Mouse (Mus musculus) adrenal gland, adult 18-20 months (tissue): ENCODE measurements at regions not wholly inside any gene's neighbourhood (a gene's known extent, or its start where the extent isn't known, plus 50 kb on each side); places are given as distances from the start of the nearest gene placed in this dataset.

ENCODE experiments used
- DNase-seq, 2 experiments: peaks; one replicate each; pipeline ENCODE4 v3.0.0; 2021 to 2022; ENCODE audit warnings: low spot score in 2 of 2

DNA sequence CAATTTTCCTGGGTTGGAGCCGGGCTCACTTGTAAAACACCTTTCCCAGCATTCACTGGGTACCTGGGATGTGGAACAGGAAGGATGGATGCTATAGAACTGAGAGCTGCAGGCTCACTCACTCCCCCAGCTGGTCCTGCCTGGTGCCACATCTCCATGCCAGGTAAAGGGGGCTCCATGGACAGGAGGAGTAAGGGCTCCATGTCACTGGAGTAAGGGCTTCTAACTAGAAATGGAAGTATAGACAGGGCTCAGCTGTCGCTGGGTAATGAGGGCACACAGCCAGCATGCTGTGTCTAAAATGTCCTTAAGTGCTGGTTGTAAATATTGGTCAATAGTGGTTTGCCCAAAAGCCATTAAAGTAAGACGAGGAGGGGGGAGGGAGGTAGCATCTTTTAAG lies 99.4 kb upstream of the Gpr12 start:
- no peak for DNase-seq

DNA sequence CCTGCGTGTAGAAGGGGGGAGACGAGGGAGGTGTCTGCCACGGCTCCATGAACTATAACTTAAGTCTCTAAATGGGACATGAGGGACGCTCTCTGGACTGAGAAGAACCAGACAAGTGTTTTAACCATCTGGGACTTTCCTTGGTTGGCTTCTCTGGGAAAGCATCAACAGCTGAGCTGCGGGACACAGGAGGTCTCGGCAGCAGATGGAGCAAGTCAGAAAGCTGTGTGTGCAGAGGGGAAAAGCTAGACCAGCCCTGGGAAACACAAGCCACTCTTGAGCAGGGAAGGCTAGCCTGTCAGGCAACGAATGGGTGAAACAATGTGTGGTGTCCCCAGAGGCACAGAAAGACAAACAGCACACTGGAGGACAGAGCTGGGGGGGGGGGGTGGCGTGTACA lies 98.5 kb upstream of the Gpr12 start:
- no peak for DNase-seq

DNA sequence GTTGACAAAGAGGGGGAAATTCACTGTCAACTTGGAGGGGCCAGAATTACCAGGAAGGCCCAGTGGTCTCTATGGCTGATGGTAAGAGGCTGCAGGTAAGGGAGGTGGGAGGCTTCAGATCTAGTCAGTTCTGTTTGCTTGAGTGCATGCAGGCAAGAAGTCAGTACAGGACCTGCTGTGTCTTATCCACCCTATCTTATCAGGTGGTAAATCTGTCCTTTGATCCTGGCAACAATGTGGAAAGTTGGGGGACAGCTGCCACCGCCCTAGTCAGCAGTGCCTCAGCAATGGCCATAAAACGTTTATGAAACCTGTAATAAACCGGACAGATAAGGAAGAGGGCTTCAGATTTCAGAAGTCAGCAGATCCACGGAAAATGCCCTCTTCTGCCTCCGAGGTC lies 97.9 kb upstream of the Gpr12 start:
- DNase-seq, result no peak

DNA sequence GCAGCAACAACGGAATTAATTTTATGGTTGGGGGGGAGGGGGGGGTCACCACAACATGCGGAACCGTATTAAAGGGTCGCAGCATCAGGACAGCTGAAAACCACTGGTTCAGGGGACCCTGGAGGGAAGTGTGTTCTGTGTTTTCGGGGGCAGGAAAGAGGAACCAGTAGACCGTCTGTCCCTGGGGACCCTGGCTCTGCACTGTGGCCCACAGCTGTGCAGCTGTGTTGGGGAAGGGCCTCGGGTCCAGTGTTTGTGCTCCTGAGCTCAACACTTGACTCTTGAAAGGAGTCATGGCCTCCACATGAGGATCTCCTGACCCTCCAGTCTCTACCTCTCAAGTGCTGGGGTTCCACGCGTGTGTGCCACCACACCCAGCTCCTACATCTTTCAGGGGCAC lies 96.5 kb upstream of the Gpr12 start:
- DNase-seq, result no peak

DNA sequence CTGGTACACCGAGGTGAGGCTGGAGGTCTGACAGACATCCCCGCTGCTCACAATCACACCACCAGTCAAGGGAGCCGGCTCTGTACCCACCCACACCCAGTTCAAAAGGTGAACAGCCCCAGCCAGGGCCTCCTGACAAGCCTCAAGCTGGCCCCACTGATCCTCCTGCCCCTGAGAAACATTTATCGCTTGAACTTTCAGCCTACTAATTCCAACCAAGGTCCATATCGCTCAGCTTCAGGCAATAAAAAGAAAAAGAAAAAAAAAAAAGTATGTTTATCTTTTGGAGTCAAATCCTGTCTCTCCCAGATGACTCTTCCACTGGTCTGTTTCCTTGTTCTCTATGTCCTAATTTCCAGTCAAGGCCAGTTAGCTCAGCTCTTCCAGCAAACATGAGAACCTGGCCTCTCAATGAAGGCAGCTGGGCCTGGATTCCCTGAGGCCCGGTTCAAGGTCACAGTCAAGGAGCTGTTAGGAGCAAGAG lies 94.2 kb upstream of the Gpr12 start:
- no peak for DNase-seq

DNA sequence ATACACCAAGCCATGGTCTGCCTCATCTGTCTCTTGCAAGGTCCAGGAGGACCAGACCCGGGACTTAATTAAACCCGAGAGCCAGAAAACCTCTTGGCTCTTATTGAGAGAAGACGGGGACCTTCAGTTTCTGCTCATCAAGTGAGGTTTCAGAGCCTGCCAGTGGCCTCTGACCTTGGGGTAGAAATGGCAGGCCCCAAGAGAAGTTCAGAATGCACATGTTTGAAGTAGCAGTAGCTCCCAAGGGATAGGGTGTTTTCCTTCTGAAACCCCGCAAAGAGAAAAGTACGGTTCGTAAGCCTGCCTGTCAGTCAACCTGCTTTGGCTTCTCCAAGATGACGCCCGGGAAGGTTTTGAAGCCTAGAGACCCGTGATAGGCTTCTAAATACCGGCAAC lies 93.7 kb upstream of the Gpr12 start:
- DNase-seq, result no peak

DNA sequence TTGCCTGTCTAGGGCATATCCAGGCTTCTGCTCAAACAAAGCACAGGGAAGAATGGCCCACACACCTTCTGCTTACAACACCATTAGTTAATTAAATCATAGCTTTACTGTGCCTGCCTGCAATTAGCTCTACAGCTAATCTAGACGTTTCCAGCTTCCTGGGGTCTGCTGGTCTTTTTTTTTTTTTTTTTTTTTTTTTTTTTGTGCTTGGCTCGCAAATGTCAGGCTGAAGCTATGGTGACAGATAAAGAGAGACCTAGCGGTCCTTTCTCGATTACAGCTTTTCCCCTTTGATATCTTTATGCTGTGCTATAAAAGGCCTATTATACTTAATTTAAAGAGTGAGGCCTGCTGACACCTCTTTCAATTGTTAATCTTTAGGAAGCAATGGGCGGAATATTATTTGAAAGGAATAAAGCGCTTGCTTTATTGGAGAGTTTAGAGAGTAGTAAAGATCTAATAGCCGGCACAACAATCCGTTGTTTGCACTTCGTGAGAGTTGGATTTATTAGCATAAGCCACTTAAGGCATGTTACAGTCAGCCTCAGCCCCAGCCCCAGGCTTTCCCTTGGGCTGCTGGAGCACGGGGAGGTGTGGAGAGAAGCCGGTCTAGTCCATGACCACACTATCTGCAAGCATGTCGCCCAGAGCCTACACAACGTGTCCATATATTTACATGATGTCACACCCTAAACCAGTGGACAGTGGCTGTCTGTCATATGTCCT lies 93.2 kb upstream of the Gpr12 start:
- no peak for DNase-seq

DNA sequence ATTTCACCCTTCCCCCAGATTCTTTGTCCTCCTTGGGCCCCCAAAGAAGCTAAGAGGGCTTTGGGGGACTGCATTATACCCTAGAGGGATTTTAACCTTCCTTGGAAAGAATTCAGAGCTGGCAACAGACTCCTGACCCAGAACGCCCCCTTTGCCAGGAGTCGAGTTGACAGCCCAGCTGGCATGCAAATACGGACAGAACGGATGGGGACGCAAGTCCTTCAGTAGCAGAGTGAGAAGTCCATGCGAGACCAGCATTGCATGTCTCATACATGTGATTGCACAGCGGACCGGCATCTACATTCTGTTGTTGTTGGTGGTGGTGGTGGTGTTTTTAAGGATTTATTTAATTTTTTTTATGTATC lies 92.1 kb upstream of the Gpr12 start:
- DNase-seq, result no peak

DNA sequence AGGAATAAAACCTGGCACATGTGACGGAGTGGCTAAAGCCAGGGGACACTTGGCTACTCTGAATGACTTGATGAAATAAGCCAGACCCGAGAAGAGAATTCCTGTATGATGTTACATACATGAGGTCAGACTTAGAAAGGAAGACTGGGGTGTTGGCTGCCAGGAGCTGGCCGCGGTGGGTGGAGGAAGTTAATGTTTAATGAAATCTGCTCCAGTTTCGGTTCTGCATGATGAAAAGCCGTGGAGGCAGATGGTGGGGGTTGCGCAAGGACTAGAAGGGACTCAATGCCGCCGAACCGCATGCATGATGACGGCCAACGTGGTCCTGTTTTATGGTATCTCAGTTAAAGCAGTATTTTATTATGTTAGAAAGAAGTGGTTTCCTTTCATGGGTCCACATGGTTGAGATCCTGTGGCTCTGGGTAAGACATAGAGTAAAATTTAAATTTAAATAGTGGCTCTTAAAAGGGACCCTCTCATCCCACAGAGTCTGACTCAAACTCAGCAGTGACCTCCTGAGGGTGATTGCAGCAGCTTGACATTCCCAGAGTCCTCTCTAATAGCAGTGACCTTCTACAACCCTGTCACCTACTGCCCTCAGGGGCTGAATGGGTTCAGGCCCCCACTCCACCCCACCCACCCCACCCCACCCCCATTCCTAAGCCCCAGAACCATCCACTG lies 91.6 kb upstream of the Gpr12 start:
- no peak for DNase-seq

DNA sequence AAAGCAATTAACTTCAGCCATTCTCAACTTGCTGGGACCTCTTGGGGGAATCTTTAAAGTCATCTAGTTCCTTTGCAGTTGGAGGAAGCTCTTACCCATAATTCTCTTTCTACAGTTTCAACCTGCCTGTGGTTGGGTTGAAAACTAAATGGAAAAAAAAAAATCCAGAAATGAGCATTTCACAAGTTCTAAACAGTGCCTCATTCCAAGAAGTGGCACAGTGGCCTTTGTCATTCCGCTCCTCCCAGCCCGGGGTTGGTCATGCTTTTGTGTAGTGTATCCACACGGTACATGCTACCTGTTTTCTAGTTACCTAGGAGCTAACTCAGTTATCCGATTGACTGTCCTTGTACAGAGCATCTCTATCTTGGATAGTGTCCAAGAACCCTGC lies 90.8 kb upstream of the Gpr12 start:
- no peak for DNase-seq

DNA sequence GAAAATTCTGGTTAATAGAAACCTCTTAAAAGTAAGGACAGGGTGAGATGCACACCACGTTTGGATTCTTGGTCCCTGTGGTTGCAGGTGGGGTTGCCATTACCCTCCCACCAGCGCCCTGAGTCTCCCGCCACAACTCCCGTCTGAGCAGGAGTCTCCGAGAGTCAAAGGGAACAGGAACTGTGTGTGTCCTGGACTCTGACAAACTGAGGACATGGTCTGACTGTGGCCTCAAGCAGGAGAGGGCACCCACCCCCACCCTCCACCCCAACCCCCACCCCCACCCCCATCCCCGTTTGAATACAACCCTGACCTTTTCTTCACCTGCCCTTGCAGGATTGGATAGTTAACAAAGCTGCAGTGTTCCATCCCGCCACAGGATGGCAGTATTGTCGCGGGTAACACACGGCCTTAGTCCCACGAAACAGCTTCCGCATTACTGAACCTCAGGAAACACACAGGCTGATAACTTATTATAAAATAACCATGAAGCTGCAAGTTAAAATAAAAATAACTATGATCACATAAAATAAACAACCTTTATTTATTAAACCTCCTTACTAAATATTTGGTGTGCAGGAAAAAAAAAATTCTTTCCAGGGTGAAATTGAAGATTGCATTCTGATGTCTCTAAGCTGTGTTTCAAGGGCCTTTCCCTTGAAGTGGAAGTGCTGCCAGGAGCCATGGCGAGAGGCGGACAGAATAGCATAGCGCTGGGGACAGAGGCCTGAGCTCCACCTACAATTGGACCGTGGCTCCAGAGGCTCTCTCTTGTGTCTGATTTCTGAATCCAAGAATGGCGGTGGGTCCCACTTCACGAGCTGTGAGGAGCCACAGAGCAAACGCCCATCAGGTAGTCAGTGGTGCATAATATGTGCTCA lies 90.2 kb upstream of the Gpr12 start:
- peak; percentile 68 to 71 for DNase-seq

DNA sequence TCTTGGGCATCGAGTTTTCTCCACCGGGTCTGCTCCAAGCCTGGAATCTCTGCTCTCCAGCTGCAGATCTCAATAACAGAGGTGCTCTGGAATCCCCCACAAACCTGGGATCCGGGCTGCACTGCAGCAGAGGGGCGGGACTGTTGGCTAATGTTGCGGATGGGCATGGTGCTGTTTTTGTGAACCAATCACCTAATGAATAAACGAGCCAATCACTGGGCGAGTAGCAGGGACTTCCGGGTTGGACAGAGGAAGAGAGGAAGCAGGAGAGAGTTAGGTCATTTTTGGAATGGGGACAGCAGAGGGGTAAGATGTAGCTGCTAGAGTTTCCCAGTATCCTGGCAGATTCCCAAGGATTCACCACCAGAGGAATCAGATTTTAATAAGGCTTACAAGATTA lies 76.7 kb upstream of the Gpr12 start:
- no peak for DNase-seq

DNA sequence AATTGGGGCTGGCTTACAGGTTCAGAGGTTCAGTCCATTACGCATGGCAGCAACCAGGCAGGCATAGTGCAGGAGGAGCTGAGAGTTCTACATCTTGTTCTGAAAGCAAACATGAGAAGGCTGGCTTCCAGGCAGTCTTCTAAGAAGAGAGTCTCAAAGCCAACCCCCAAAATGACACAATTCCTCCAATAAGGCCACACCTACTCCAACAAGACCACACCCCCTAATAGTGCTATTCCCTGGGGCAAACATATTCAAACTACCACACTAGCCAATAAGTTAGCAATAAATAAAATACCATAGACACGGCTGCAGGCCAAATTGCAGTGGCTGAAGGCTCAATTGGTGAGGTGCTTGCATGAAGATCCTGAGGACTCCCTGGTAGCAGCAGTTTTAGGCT lies 72.2 kb upstream of the Gpr12 start:
- DNase-seq, result no peak

DNA sequence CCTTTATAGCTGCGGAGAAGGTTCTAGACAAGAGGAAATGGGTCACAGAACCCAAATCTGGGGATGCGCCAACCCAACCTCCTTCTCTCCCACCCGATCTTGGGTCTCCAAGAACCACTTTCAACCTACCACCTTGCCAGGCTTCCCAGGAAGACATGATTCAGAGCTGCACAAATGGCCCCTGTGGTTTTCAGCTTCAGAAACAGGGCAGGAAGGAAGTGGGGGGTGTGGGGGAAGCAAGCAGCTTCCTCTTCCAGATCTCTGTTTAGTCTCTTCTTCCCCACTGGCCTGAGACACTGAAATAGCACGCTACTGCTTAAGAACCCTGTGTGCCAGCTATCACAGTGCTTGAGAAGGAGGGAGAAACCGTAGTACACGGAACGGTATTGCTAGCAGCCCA lies 70.4 kb upstream of the Gpr12 start:
- DNase-seq, result no peak

DNA sequence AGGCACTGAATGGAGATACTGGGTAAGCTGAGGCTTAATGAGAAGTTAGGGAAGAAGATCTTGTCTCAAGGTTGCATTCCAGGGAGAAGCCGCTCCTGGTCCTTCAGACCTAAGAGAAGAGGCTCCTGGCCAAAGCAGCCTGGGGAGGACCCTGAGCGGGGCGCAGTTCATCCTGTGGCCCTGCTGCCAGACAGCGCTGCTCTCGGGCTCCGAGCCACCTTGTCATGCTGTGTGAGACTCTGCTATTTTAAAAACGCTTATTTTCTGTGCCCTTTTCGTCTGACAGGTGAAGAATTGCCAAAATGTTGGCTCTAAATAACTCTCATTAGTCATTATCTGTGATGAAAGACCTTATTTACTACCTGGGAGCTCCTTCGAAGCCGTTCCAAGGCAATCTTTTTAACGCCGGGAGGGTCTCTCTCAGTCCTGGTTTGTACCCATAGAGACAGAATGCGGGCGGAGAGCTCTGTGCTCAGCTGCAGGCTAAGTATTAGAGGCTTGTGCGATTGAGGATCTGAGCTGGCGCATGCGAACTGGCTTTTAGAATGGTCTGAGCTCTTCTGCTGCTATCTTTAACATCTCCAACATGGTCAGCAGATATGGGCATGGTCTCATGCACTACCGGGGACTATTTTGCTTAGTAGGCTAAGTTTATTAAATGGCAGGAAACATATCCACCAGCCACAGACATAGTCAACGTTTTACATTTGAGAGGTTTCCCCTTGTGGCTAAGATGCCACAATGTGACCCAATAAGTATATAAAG lies 68.8 kb upstream of the Gpr12 start:
- DNase-seq, result no peak

DNA sequence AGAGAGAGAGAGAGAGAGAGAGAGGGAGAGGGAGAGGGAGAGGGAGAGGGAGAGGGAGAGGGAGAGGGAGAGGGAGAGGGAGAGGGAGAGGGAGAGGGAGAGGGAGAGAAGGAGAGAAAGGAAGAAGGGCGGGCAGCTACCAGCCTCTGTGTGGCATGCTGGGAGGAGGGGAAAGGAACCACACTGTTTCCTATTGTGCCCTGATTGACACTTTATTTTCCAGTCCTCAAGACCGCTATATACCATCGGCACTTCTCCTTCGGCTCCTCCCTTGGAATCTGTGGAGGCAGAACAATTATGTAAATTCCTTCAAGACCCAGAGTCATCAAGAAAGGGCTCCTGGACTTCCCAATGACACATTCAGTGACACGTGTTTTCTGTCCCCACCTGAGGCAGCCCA lies 67.8 kb upstream of the Gpr12 start:
- no peak for DNase-seq

DNA sequence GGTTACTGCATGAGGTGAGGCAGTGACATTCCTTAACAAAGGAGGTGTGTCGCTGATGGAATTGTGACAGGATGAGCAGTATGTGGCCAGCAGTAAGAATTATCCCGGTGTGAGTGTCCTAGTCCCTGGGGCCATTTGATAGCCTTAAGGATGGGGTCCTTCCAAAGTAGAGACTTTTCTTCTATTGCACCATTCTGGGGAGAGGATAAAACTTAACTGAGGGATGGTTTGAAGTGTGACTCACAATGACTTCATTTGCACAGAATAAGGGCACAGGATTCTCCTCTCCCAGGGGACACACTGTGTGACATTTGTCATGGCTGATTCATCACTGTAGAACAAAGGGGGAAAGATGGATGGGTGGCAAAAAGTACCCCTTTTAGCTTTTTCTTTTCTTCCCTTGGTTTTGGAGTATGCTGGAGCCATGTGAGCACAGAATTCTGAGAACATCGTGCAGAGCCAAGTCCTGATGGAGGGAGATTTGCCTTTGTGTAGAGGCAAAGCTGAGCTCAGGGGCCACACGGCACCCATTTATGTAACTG lies 63.6 kb upstream of the Gpr12 start:
- no peak for DNase-seq

DNA sequence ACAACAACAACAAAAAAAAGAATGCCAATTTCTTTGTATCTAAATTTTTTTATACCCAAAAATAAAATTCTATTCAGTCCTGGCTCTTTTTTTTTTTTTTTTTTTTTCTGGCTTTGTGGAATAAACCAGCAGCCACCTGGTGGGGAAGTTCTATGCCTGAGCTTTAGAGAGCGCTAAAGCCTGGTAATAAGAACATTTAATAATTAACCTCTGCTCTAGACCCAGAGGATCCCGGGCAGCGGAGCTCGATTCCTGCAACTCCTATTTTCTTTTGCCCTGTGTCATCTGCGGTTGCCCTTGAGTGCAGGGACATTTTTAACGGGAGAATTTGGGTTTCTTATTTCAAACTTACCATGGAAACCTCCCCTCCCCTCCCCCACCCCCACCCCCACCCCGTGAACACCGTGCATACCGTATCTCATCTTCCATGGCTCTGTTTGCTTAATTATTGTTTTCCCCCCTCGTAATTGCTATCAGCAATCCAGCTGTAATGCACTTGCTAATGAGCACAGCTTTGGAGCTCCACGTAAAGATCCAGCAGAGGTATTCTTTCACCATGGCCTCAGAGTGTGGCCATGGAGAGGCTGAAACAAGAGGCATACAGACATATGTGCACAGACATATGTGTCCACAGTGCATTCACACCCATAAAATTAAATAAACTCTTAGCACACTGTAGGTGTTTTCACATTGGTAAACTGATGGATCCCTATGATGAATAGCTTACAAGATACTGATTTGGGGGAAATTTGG lies 62.8 kb upstream of the Gpr12 start:
- no peak for DNase-seq

DNA sequence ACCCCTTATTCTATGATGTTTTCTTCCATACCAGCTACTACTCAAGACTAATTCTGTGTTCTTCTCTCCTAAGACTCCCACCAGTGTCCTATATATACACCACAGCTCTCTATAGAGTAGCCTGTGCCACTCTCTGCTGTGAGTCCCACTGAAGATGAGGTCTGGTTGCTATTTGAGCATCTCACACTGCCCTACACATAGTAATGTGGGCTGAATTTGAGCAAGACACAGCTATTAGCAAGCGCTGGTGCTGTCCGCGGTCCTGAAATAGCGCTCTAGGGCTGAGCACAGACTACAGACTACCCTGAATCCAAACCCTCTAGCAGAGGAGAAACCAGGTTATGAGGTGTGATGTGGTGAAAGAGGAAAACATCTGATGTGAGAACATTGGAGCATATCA lies 59.5 kb upstream of the Gpr12 start:
- peak; percentile 54 for DNase-seq

DNA sequence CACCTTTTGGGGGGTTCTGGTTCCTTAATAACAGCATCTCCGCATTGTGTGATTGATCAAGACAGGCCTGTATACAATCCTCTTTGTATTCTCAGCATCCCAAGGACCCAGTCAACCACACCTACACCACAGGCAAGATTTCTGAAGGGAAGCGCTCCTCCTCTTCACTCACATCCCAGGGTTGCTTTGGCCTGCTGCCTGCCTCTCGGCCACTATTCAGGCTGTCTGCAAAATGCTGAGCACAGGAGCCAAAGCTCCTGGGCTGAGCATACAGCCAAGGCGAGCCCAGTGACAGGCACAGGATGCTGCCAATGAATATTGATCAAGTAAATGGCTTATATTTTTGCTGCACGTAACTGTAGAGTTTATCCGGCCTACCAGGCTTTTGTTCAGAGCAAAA lies 56.9 kb upstream of the Gpr12 start:
- no peak for DNase-seq
